Mouse (Mus musculus): Measurements from ENCODE around the gene Slc6a16. TPM values are rescaled to one million over a fixed set of nuclear protein-coding genes. Genes with fewer than 3 reads are reported as not detected.

Slc6a16 gene
- polyA plus RNA-seq, 1 experiment = not detected

- H3K4me3 ChIP-seq (ENCODE audit: insufficient read depth, low read length) = no peak overlapping the region
- no peak overlapping the region for H3K27ac ChIP-seq (ENCODE audit: insufficient read depth, low read length)
- TF ChIP-seq CTCF (IDR thresholded peaks at IDR 0.05; ENCODE audit: borderline replicate concordance, insufficient read depth, low read length) (no peak), POLR2A (IDR thresholded peaks at IDR 0.05; ENCODE audit: low read depth, low read length) (no peak)
- no peaks in the 10 kb centered on the region for H3K4me1 ChIP-seq (ENCODE audit: control insufficient read depth, insufficient read depth, low read length)
Measured at GRCm38 (mm10) chr7:45231941-45232340, 8.9 kb upstream of the Slc6a16 start.

- TF ChIP-seq POLR2A (IDR thresholded peaks at IDR 0.05; ENCODE audit: low read depth, low read length) (no peak), CTCF (IDR thresholded peaks at IDR 0.05; ENCODE audit: borderline replicate concordance, insufficient read depth, low read length) (no peak)
- no peak overlapping the region for H3K27ac ChIP-seq (ENCODE audit: insufficient read depth, low read length)
- H3K4me1 ChIP-seq (ENCODE audit: control insufficient read depth, insufficient read depth, low read length) = no peaks in the 10 kb centered on the region
- H3K4me3 ChIP-seq (ENCODE audit: insufficient read depth, low read length) = no peak overlapping the region
Measured at GRCm38 (mm10) chr7:45232716-45233465, 8.0 kb upstream of the Slc6a16 start.

GRCm38 (mm10) chr7:45233580-45234332, 7.1 kb upstream of the Slc6a16 start:
- TF ChIP-seq CTCF (IDR thresholded peaks at IDR 0.05; ENCODE audit: borderline replicate concordance, insufficient read depth, low read length) = no peak
- TF ChIP-seq POLR2A (IDR thresholded peaks at IDR 0.05; ENCODE audit: low read depth, low read length) = no peak
- H3K4me1 ChIP-seq (ENCODE audit: control insufficient read depth, insufficient read depth, low read length) = no peaks in the 10 kb centered on the region
- no peak overlapping the region for H3K27ac ChIP-seq (ENCODE audit: insufficient read depth, low read length)
- H3K4me3 ChIP-seq (ENCODE audit: insufficient read depth, low read length) = no peak overlapping the region

GRCm38 (mm10) chr7:45234333-45234841, 6.5 kb upstream of the Slc6a16 start:
- Histone ChIP-seq H3K27ac (ENCODE audit: insufficient read depth, low read length) (no peak overlapping the region), H3K4me1 (ENCODE audit: control insufficient read depth, insufficient read depth, low read length) (no peaks in the 10 kb centered on the region), H3K4me3 (ENCODE audit: insufficient read depth, low read length) (no peak overlapping the region)
- TF ChIP-seq POLR2A (IDR thresholded peaks at IDR 0.05; ENCODE audit: low read depth, low read length) = no peak
- TF ChIP-seq CTCF (IDR thresholded peaks at IDR 0.05; ENCODE audit: borderline replicate concordance, insufficient read depth, low read length) = no peak

GRCm38 (mm10) chr7:45234922-45235571, 5.8 kb upstream of the Slc6a16 start:
- H3K4me3 ChIP-seq (ENCODE audit: insufficient read depth, low read length) = no peak overlapping the region

GRCm38 (mm10) chr7:45235656-45236180, 5.2 kb upstream of the Slc6a16 start:
- Histone ChIP-seq H3K27ac (ENCODE audit: insufficient read depth, low read length) (no peak overlapping the region), H3K4me3 (ENCODE audit: insufficient read depth, low read length) (no peak overlapping the region)

More at GRCm38 (mm10) chr7:45234922-45235571, 5.8 kb upstream of the Slc6a16 start:
- Histone ChIP-seq H3K27ac (ENCODE audit: insufficient read depth, low read length) (no peak overlapping the region), H3K4me1 (ENCODE audit: control insufficient read depth, insufficient read depth, low read length) (no peaks in the 10 kb centered on the region)
- 0 out of 2 replicates have a peak, but pooled peaks have one; percentile 6 for TF ChIP-seq POLR2A (IDR thresholded peaks at IDR 0.05; ENCODE audit: low read depth, low read length)
- TF ChIP-seq CTCF (IDR thresholded peaks at IDR 0.05; ENCODE audit: borderline replicate concordance, insufficient read depth, low read length) = no peak

GRCm38 (mm10) chr7:45237747-45238699, 2.9 kb upstream of the Slc6a16 start:
- no peak overlapping the region for H3K27ac ChIP-seq (ENCODE audit: insufficient read depth, low read length)
- no peak overlapping the region for H3K4me3 ChIP-seq (ENCODE audit: insufficient read depth, low read length)
- no peaks in the 10 kb centered on the region for H3K4me1 ChIP-seq (ENCODE audit: control insufficient read depth, insufficient read depth, low read length)
- TF ChIP-seq POLR2A (IDR thresholded peaks at IDR 0.05; ENCODE audit: low read depth, low read length) = no peak
- no peak for TF ChIP-seq CTCF (IDR thresholded peaks at IDR 0.05; ENCODE audit: borderline replicate concordance, insufficient read depth, low read length)

More at GRCm38 (mm10) chr7:45235656-45236180, 5.2 kb upstream of the Slc6a16 start:
- TF ChIP-seq POLR2A (IDR thresholded peaks at IDR 0.05; ENCODE audit: low read depth, low read length) (no peak), CTCF (IDR thresholded peaks at IDR 0.05; ENCODE audit: borderline replicate concordance, insufficient read depth, low read length) (no peak)
- H3K4me1 ChIP-seq (ENCODE audit: control insufficient read depth, insufficient read depth, low read length) = no peaks in the 10 kb centered on the region

GRCm38 (mm10) chr7:45238723-45239496, 2.0 kb upstream of the Slc6a16 start, which contains the start of gene Cd37:
Cd37 (minus strand) TSS chr7:45239115.
- no peak within 1 kb of the TSS for H3K4me3 ChIP-seq (ENCODE audit: insufficient read depth, low read length)
- TF ChIP-seq POLR2A (IDR thresholded peaks at IDR 0.05; ENCODE audit: low read depth, low read length) (no peak), CTCF (IDR thresholded peaks at IDR 0.05; ENCODE audit: borderline replicate concordance, insufficient read depth, low read length) (no peak)

More at GRCm38 (mm10) chr7:45238723-45239496, 2.0 kb upstream of the Slc6a16 start, which contains the start of gene Cd37:
- Histone ChIP-seq H3K4me1 (ENCODE audit: control insufficient read depth, insufficient read depth, low read length) (no peaks in the 10 kb centered on the region), H3K27ac (ENCODE audit: insufficient read depth, low read length) (no peak within 1 kb of the TSS)
